Mouse (Mus musculus): ENCODE measurements around the gene Mtus2. TPM values are rescaled to one million over a fixed set of nuclear protein-coding genes. Genes with fewer than 3 reads are reported as not detected.

The Mtus2 gene
- polyA plus RNA-seq, 1 experiment from 2014 or later = 9.6 TPM

- WGBS = 89% methylated on average over 6 of the region's 6 CpGs
- no peak overlapping the region for H3K9ac ChIP-seq (ENCODE audit: low read length)
- no peaks in the 10 kb centered on the region for H3K36me3 ChIP-seq (ENCODE audit: control insufficient read depth, insufficient read depth, low read length)
These were observed 400.0 kb downstream of the Mtus2 start for GRCm38 (mm10) chr5:148357168-148357567.

DNA sequence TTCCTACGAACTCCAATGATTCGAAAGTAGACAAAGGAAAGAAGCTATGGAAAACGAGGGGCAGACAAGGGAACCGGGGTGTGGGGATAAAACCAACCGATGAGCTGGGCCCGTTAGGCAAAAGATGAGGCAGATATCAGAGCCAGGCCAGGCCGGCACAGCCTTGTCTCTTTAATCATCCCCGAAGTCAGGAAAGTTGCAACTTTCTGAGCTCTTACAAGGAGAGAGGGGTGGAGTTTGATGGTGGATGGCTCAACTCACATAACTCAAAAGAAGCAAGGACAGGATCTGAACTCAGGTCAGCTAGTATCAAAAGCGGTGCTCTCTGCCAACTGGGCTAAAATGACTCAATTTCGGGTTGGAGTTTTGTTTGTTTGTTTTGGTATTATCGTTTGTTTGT lies 402.0 kb downstream of the Mtus2 start:
- Histone ChIP-seq H3K27ac (ENCODE audit: low read length) (no peak overlapping the region), H3K36me3 (ENCODE audit: control insufficient read depth, insufficient read depth, low read length) (no peaks in the 10 kb centered on the region), H3K27me3 (ENCODE audit: control insufficient read depth, insufficient read depth, low read depth, low read length) (no peaks in the 10 kb centered on the region), H3K4me2 (ENCODE audit: low read depth, low read length) (no peak overlapping the region), H3K4me3 (ENCODE audit: low read length) (no peak overlapping the region), H3K4me1 (replicated peaks; ENCODE audit: control insufficient read depth, insufficient read depth, low read length) (peaks cover 26% of the 10 kb centered on the region), H3K9ac (ENCODE audit: low read length) (no peak overlapping the region), H3K9me3 (ENCODE audit: control insufficient read depth, low read length) (no peaks in the 10 kb centered on the region)
- 87% methylated on average over 11 of the region's 11 CpGs for WGBS
- ATAC-seq (ENCODE audit: low read depth) = no peak

More at GRCm38 (mm10) chr5:148357168-148357567, 400.0 kb downstream of the Mtus2 start:
- no peak overlapping the region for H3K4me2 ChIP-seq (ENCODE audit: low read depth, low read length)
- H3K9me3 ChIP-seq (ENCODE audit: control insufficient read depth, low read length) = no peaks in the 10 kb centered on the region
- H3K4me3 ChIP-seq (ENCODE audit: low read length) = no peak overlapping the region
- no peak overlapping the region for H3K27ac ChIP-seq (ENCODE audit: low read length)
- H3K4me1 ChIP-seq (replicated peaks; ENCODE audit: control insufficient read depth, insufficient read depth, low read length) = peaks cover 22% of the 10 kb centered on the region
- no peak for ATAC-seq (ENCODE audit: low read depth)
- no peaks in the 10 kb centered on the region for H3K27me3 ChIP-seq (ENCODE audit: control insufficient read depth, insufficient read depth, low read depth, low read length)

GRCm38 (mm10) chr5:148360922-148361758 lies 404.0 kb downstream of the Mtus2 start:
- H3K4me2 ChIP-seq (ENCODE audit: low read depth, low read length) = peak overlapping the region; percentile 9; the same call in 1 of the 2 replicates
- ATAC-seq (ENCODE audit: low read depth) = peak; percentile 91
- H3K27me3 ChIP-seq (ENCODE audit: control insufficient read depth, insufficient read depth, low read depth, low read length) = no peaks in the 10 kb centered on the region
- no peak overlapping the region for H3K4me3 ChIP-seq (ENCODE audit: low read length)
- peaks cover 26% of the 10 kb centered on the region for H3K4me1 ChIP-seq (replicated peaks; ENCODE audit: control insufficient read depth, insufficient read depth, low read length)
- H3K9ac ChIP-seq (ENCODE audit: low read length) = no peak overlapping the region
- H3K9me3 ChIP-seq (ENCODE audit: control insufficient read depth, low read length) = no peaks in the 10 kb centered on the region
- WGBS = 19% methylated on average over 16 of the region's 16 CpGs
- H3K36me3 ChIP-seq (ENCODE audit: control insufficient read depth, insufficient read depth, low read length) = no peaks in the 10 kb centered on the region
- H3K27ac ChIP-seq (ENCODE audit: low read length) = peak overlapping the region; percentile 83

DNA sequence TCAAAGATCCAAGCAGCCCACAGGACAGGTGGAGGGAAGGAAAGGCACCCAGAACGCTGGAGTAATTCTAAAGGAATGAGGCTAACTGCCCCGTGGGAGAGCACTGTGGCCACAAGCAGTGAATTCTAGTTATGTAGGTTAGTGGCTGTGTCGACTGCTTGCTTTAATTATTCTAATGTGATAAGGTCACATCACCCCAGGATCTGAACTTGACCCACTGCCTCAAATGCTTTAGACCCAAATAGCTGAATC lies 404.6 kb downstream of the Mtus2 start:
- no peak for ATAC-seq (ENCODE audit: low read depth)
- peak overlapping the region; percentile 9; the same call in 1 of the 2 replicates for H3K4me2 ChIP-seq (ENCODE audit: low read depth, low read length)
- H3K27ac ChIP-seq (ENCODE audit: low read length) = peak overlapping the region; percentile 83
- H3K9ac ChIP-seq (ENCODE audit: low read length) = no peak overlapping the region
- no peaks in the 10 kb centered on the region for H3K27me3 ChIP-seq (ENCODE audit: control insufficient read depth, insufficient read depth, low read depth, low read length)
- peaks cover 26% of the 10 kb centered on the region for H3K4me1 ChIP-seq (replicated peaks; ENCODE audit: control insufficient read depth, insufficient read depth, low read length)
- no peak overlapping the region for H3K4me3 ChIP-seq (ENCODE audit: low read length)
- WGBS = 14% methylated on average over 3 of the region's 3 CpGs
- no peaks in the 10 kb centered on the region for H3K9me3 ChIP-seq (ENCODE audit: control insufficient read depth, low read length)
- H3K36me3 ChIP-seq (ENCODE audit: control insufficient read depth, insufficient read depth, low read length) = no peaks in the 10 kb centered on the region

DNA sequence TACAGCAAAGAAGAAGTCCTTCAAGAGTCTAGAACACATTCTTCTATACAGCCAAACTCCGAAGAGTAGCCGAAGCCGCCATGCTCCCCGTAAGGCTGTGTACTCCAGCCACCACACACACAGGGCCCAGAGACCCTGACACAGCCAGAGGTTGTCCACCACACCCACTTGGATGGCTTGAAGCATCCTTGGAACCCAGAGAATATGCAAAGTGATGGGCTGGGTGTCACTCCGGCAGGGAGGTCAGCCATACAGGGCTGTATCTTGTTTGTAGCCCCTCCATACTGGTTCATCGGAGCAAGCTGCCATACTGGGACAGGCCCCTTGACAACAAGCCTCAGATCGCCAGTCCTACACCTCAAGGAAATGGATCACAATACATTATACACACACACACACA lies 405.2 kb downstream of the Mtus2 start:
- Histone ChIP-seq H3K4me3 (ENCODE audit: low read length) (no peak overlapping the region), H3K36me3 (ENCODE audit: control insufficient read depth, insufficient read depth, low read length) (no peaks in the 10 kb centered on the region), H3K4me1 (replicated peaks; ENCODE audit: control insufficient read depth, insufficient read depth, low read length) (peaks cover 26% of the 10 kb centered on the region), H3K4me2 (ENCODE audit: low read depth, low read length) (no peak overlapping the region), H3K27me3 (ENCODE audit: control insufficient read depth, insufficient read depth, low read depth, low read length) (no peaks in the 10 kb centered on the region), H3K9me3 (ENCODE audit: control insufficient read depth, low read length) (no peaks in the 10 kb centered on the region), H3K27ac (ENCODE audit: low read length) (peak overlapping the region; percentile 83), H3K9ac (ENCODE audit: low read length) (no peak overlapping the region)
- WGBS = 93% methylated on average over 7 of the region's 7 CpGs
- no peak for ATAC-seq (ENCODE audit: low read depth)

GRCm38 (mm10) chr5:148363441-148364113 lies 406.5 kb downstream of the Mtus2 start:
- Histone ChIP-seq H3K27ac (ENCODE audit: low read length) (no peak overlapping the region), H3K9me3 (ENCODE audit: control insufficient read depth, low read length) (no peaks in the 10 kb centered on the region), H3K27me3 (ENCODE audit: control insufficient read depth, insufficient read depth, low read depth, low read length) (no peaks in the 10 kb centered on the region), H3K36me3 (ENCODE audit: control insufficient read depth, insufficient read depth, low read length) (no peaks in the 10 kb centered on the region), H3K4me2 (ENCODE audit: low read depth, low read length) (no peak overlapping the region), H3K4me3 (ENCODE audit: low read length) (no peak overlapping the region), H3K4me1 (replicated peaks; ENCODE audit: control insufficient read depth, insufficient read depth, low read length) (peaks cover 26% of the 10 kb centered on the region), H3K9ac (ENCODE audit: low read length) (no peak overlapping the region)
- whole genome bisulfite sequencing = 63% methylated on average over 22 of the region's 22 CpGs
- ATAC-seq (ENCODE audit: low read depth) = peak; percentile 44

Other genes with a start within 250 kb of the Mtus2 start
- 15.6 and 16.7 TPM in 2 replicates for gene Flt1, start 231.3 kb upstream of the Mtus2 start, polyA plus RNA-seq (2015; fragmentation: Nextera tagmentation; extraction: Ambion mirVana)
- gene Pomp, start 96.9 kb upstream of the Mtus2 start, polyA plus RNA-seq (2015; fragmentation: Nextera tagmentation; extraction: Ambion mirVana) = 464 and 486 TPM in 2 replicates
- gene Slc46a3, start 62.5 kb upstream of the Mtus2 start, polyA plus RNA-seq (2015; fragmentation: Nextera tagmentation; extraction: Ambion mirVana) = 5.0 and 6.2 TPM in 2 replicates